Mouse (Mus musculus) C2C12 (cell line): Measurements from ENCODE around the gene Pde2a. TPM values are rescaled to one million over a fixed set of nuclear protein-coding genes. Genes with fewer than 3 reads are reported as not detected.

Experiments used
- H3K27me3 ChIP-seq: one replicate; pipeline ENCODE4 v1.6.1; 2011; ENCODE audit not compliant: control insufficient read depth, insufficient read depth, insufficient read length
- H3K36me3 ChIP-seq: one replicate; pipeline ENCODE4 v1.6.1; 2011; ENCODE audit not compliant: control insufficient read depth, insufficient read depth
- H3K4me3 ChIP-seq: one replicate; pipeline ENCODE4 v1.5.1; 2011; ENCODE audit warnings: mild to moderate bottlenecking, control low read depth; ENCODE audit not compliant: poor library complexity, insufficient read depth, severe bottlenecking
- H3K79me2 ChIP-seq: one replicate; pipeline ENCODE4 v1.6.1; 2011; ENCODE audit not compliant: control insufficient read depth, insufficient read depth
- H3K79me3 ChIP-seq: one replicate; pipeline ENCODE4 v1.6.1; 2011; ENCODE audit warnings: low read depth, control low read depth
- H3ac ChIP-seq: one replicate; pipeline ENCODE3; 2011; ENCODE audit warnings: low read depth; ENCODE audit not compliant: control insufficient read depth, insufficient read length
- CEBPB ChIP-seq: IDR thresholded peaks from one replicate; pipeline ENCODE4 v1.6.1; 2011; ENCODE audit warnings: low read depth, mild to moderate bottlenecking, control low read depth, moderate library complexity
- CTCF ChIP-seq: IDR thresholded peaks from one replicate; pipeline ENCODE4 v1.5.1; 2011; ENCODE audit not compliant: control insufficient read depth, insufficient read depth, insufficient read length
- FOSL1 ChIP-seq: IDR thresholded peaks from one replicate; pipeline ENCODE4 v1.8.0; 2011; ENCODE audit warnings: mild to moderate bottlenecking, low read length; ENCODE audit not compliant: poor library complexity, insufficient read depth, severe bottlenecking
- MAX ChIP-seq: IDR thresholded peaks from one replicate; pipeline ENCODE4 v1.6.1; 2011; ENCODE audit warnings: mild to moderate bottlenecking, control low read depth
- MYOD1 ChIP-seq: IDR thresholded peaks from one replicate; pipeline ENCODE4 v1.6.1; 2011; ENCODE audit warnings: low read depth; ENCODE audit not compliant: control insufficient read depth, insufficient read length
- MYOG ChIP-seq: IDR thresholded peaks from one replicate; pipeline ENCODE4 v1.6.1; 2011; ENCODE audit not compliant: control insufficient read depth, insufficient read length; ENCODE audit errors: extremely low read depth
- USF1 ChIP-seq: IDR thresholded peaks from one replicate; pipeline ENCODE4 v1.6.1; 2011; ENCODE audit warnings: low read depth, mild to moderate bottlenecking, control low read depth, moderate library complexity
- polyA plus RNA-seq: library from polyadenylated mRNA; unstranded; fragments of >200 nt; fragmentation: generic; extraction: Trizol; gene quantifications from one replicate; pipeline ENCODE4 v1.2.1, GENCODE M21; 2012; ENCODE audit warnings: missing spikeins

The Pde2a gene
- polyA plus RNA-seq, 1 experiment = 2.9 TPM

DNA sequence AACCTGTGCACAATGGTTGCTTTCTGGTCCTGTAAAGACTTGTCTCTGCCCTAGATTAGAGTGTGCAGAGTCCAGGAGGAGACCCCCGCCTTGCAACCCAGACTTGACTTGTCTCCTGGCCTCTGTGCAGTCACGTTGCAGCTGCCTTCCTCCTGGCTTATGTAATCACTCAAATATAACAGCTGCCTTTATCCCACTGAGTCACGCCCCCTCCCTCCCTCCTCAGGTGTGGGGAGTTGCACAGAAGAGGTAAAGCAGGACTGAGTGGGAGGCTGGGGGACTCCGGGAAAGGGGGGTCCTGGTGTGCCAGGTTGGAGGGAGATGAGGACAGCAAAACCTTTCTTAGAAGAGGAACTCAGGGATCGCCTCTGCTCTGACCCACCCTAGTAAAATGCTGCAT is 5.1 kb upstream of the Pde2a start:
- Histone ChIP-seq H3K79me2 (no peaks in the 10 kb centered on the region), H3ac (no peak overlapping the region), H3K4me3 (no peak overlapping the region), H3K27me3 (peaks cover 5% of the 10 kb centered on the region), H3K79me3 (no peaks in the 10 kb centered on the region), H3K36me3 (no peaks in the 10 kb centered on the region)
- no peak for TF ChIP-seq MAX
- no peak for TF ChIP-seq FOSL1
- no peak for TF ChIP-seq CEBPB
- TF ChIP-seq MYOG = no peak
- TF ChIP-seq USF1 = no peak
- TF ChIP-seq CTCF = no peak
- no peak for TF ChIP-seq MYOD1

DNA sequence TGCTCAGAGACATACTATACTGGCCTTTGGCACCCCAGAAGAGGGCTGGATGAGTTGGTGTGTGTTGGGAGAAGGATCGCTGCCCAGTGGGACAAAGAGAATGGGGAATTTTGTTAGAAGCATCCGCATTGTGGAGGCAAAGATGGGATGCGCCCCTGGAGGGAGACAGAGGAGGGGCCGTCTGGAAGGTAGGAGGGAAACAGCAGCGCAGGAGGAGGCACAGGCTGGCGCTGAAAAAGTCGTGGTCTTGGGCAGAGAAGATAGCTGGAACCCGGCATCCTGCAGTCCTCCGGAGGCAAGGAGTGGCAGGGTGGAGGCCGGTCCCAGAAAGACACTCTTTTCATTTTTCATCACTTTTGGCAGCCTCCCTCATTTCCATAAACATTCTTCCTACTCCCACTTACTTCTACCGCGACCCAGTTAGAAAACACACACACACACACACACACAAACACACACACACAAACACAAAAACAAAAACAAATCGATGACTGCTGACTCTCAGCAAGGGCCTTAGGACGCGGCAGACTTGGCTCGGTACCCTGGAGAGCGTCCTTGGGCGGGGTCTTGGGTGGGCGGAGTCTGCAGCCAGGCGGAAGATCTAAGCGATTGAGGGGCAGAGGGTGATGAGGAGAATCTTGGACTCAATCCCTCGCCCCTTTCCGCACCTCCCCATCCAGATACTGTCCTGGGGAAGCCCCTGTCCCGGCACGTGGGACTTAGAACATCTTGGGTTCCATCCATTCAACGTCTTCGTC is 2.3 kb upstream of the Pde2a start:
- TF ChIP-seq MAX (no peak), USF1 (no peak), MYOD1 (no peak), CEBPB (no peak), CTCF (no peak), FOSL1 (no peak), MYOG (no peak)
- Histone ChIP-seq H3K4me3 (no peak overlapping the region), H3K79me2 (no peaks in the 10 kb centered on the region), H3K27me3 (peaks cover 9% of the 10 kb centered on the region), H3ac (no peak overlapping the region), H3K36me3 (no peaks in the 10 kb centered on the region), H3K79me3 (no peaks in the 10 kb centered on the region)

DNA sequence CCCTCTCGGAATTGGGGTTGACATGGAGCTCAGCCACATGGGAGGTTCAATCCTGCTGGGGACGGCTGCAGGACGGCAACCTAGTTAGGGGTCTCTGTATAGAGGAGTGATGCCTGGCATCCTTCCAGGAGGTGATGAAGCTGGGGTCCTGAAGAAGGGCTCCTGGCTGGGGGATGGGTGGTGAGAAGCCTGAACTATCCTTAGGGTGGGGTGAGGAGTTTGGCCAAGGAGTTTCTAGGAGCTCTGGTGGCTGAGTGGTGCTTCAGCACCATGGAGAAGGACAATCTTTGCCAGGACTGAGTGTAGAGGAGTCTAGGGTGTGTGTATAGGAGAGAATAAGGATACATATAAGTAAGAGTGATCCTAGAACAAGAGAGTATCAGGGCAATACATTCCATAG is 578 bp downstream of the Pde2a start:
- Histone ChIP-seq H3K79me3 (no peaks in the 10 kb centered on the region), H3K4me3 (no peak overlapping the region), H3K79me2 (no peaks in the 10 kb centered on the region), H3K27me3 (peaks cover 23% of the 10 kb centered on the region), H3ac (no peak overlapping the region), H3K36me3 (no peaks in the 10 kb centered on the region)
- TF ChIP-seq USF1 (no peak), MYOD1 (no peak), FOSL1 (no peak), MYOG (no peak), CTCF (no peak), CEBPB (no peak)

DNA sequence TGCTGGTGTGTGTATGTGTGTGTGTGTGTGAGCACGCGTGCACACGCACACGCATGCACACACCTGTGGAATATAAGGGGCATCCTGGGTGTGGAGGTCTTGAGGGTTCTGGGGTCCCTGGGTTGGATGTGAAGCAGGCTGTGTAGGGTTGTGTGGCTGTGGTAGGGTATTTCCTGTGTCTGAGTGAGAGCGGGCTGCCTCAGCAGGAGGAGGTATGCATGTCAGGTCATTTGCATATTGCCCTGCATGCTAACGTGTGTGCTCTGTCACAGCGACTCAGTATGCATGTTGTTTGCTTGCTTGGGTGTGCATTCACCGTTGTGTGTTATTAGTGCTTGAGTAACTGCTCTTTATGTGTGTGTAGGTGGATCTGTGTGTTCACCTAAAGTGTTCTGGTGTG is 1.2 kb downstream of the Pde2a start:
- H3K36me3 ChIP-seq = no peaks in the 10 kb centered on the region

DNA sequence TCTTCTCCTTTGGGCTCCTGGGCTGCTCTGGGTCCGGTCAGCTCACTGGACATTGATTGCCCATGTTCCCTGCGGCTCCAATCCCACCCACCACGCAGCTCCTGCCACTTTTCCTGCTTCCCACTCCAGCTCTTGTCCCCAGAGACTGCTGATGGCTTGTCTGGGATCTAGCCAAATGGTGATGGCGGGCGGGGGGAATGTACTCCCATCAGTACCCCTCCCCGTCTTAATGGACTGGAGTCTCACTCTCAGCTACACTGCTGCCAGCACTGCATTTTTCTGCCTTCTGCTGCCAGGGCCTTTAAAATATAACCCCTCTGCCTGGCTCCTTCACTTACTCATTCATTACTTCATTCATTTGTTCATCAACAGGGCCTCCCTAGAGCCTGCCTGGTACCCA is 2.5 kb downstream of the Pde2a start:
- Histone ChIP-seq H3K4me3 (no peak overlapping the region), H3K79me2 (no peaks in the 10 kb centered on the region), H3ac (no peak overlapping the region), H3K79me3 (no peaks in the 10 kb centered on the region), H3K27me3 (peaks cover 33% of the 10 kb centered on the region), H3K36me3 (no peaks in the 10 kb centered on the region)
- TF ChIP-seq FOSL1 (no peak), MYOD1 (no peak), MYOG (no peak), CEBPB (no peak), CTCF (no peak), MAX (no peak), USF1 (no peak)

More for the DNA sequence above, 1.2 kb downstream of the Pde2a start:
- Histone ChIP-seq H3K27me3 (peaks cover 26% of the 10 kb centered on the region), H3K79me3 (no peaks in the 10 kb centered on the region), H3ac (no peak overlapping the region), H3K79me2 (no peaks in the 10 kb centered on the region), H3K4me3 (no peak overlapping the region)
- no peak for TF ChIP-seq USF1
- no peak for TF ChIP-seq CEBPB
- no peak for TF ChIP-seq MYOG

DNA sequence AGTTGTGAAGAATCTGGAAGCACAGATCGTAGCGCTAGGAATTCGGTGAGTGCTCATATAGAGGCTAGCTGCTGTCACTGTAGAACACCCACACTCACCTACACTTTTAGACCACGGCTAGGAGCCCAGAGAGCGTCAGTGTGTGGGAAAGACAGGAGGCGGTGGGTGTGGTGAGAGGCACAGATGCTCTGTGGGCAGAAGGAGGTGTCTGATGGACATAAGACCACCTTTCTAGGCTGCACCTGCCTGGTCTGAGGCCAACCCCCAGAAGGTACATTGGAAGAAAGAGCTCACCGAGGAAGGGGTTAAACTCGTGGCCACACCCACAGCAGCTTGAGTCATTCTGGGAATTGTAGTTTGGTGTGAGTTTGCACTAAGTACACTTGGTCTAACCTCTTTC is 5.2 kb downstream of the Pde2a start:
- no peaks in the 10 kb centered on the region for H3K36me3 ChIP-seq

More for the DNA sequence above, 5.2 kb downstream of the Pde2a start:
- no peak for TF ChIP-seq MYOG
- TF ChIP-seq CTCF = no peak
- TF ChIP-seq MYOD1 = no peak
- no peak for TF ChIP-seq FOSL1
- no peak for TF ChIP-seq USF1
- no peak for TF ChIP-seq CEBPB
- no peak for TF ChIP-seq MAX
- Histone ChIP-seq H3K79me2 (no peaks in the 10 kb centered on the region), H3K79me3 (no peaks in the 10 kb centered on the region), H3ac (no peak overlapping the region), H3K27me3 (peaks cover 39% of the 10 kb centered on the region), H3K4me3 (no peak overlapping the region)
